Mouse (Mus musculus): ENCODE results near the gene Sqor.

Gene Sqor

GRCm38 (mm10) chr2:122765071-122765793 is at the start of gene Sqor:
Sqor (plus strand) TSS chr2:122765237.
- DNase-seq: peak; percentile 34

- no peak for DNase-seq
These were observed 48.7 kb upstream of the Sqor start for GRCm38 (mm10) chr2:122716301-122716842.

GRCm38 (mm10) chr2:122719232-122719631 is 45.8 kb upstream of the Sqor start:
- DNase-seq: no peak

GRCm38 (mm10) chr2:122720564-122720963 is 44.5 kb upstream of the Sqor start:
- no peak for DNase-seq

- no peak for DNase-seq
These were observed 39.4 kb upstream of the Sqor start for GRCm38 (mm10) chr2:122725604-122726003.

GRCm38 (mm10) chr2:122731456-122731855 is 33.6 kb upstream of the Sqor start:
- no peak for DNase-seq

GRCm38 (mm10) chr2:122737894-122738830 is 26.9 kb upstream of the Sqor start, which contains the start of gene Bloc1s6:
Bloc1s6 (plus strand) TSS chr2:122738503.
- peak; percentile 93 for DNase-seq

GRCm38 (mm10) chr2:122739023-122739422 is 26.0 kb upstream of the Sqor start:
- DNase-seq: peak; percentile 12

GRCm38 (mm10) chr2:122746461-122746860 is 18.6 kb upstream of the Sqor start:
- DNase-seq: no peak

- DNase-seq: peak; percentile 15
These were observed 11.2 kb upstream of the Sqor start for GRCm38 (mm10) chr2:122753739-122754343.

GRCm38 (mm10) chr2:122759791-122760190 is 5.2 kb upstream of the Sqor start:
- DNase-seq: no peak

GRCm38 (mm10) chr2:122762991-122763390 is 2.0 kb upstream of the Sqor start:
- no peak for DNase-seq

- DNase-seq: no peak
These were observed 511 bp upstream of the Sqor start for GRCm38 (mm10) chr2:122764526-122764925.

- DNase-seq: no peak
These were observed 733 bp downstream of the Sqor start for GRCm38 (mm10) chr2:122765794-122766145.

GRCm38 (mm10) chr2:122771002-122771401 is 6.0 kb downstream of the Sqor start:
- no peak for DNase-seq

GRCm38 (mm10) chr2:122772899-122773298 is 7.9 kb downstream of the Sqor start:
- no peak for DNase-seq

GRCm38 (mm10) chr2:122775491-122775890 is 10.5 kb downstream of the Sqor start:
- no peak for DNase-seq

- DNase-seq: no peak
These were observed 11.8 kb downstream of the Sqor start for GRCm38 (mm10) chr2:122776823-122777222.

GRCm38 (mm10) chr2:122779967-122780366 is 14.9 kb downstream of the Sqor start:
- DNase-seq: no peak

GRCm38 (mm10) chr2:122780447-122780846 is 15.4 kb downstream of the Sqor start:
- no peak for DNase-seq

GRCm38 (mm10) chr2:122781590-122782356 is 16.7 kb downstream of the Sqor start:
- no peak for DNase-seq

GRCm38 (mm10) chr2:122783730-122784129 is 18.7 kb downstream of the Sqor start:
- DNase-seq: no peak

All from layer of hippocampus, adult 9-11 months (tissue).